Mouse (Mus musculus) layer of hippocampus, adult 18-20 months (tissue): Measurements from ENCODE around the gene Adgrg6. TPM values are rescaled to one million over a fixed set of nuclear protein-coding genes. Genes with fewer than 3 reads are reported as not detected.

Experiments
- DNase-seq, 2 experiments: peaks; one replicate each; pipeline ENCODE4 v3.0.0; 2022; ENCODE audit warnings: low spot score in 2 of 2
- total RNA-seq, 2 experiments: library from RNA; stranded (reverse); gene quantifications; 2 replicates each; pipeline ENCODE4 v1.2.3; 2021

Adgrg6 gene
- total RNA-seq, 2 experiments from 2014 or later, result 1.3 to 1.5 TPM

- DNase-seq, result no peak
Observed at GRCm38 (mm10) chr10:14491838-14492237, 53.6 kb downstream of the Adgrg6 start.

- no peak for DNase-seq
Observed at GRCm38 (mm10) chr10:14483257-14483656, 62.2 kb downstream of the Adgrg6 start.

GRCm38 (mm10) chr10:14482483-14482882 lies 63.0 kb downstream of the Adgrg6 start:
- DNase-seq, result peak in 1 of 2 experiments; percentile 28

- no peak for DNase-seq
Observed at GRCm38 (mm10) chr10:14480928-14481327, 64.5 kb downstream of the Adgrg6 start.

GRCm38 (mm10) chr10:14476393-14476792 lies 69.1 kb downstream of the Adgrg6 start:
- DNase-seq, result no peak

- no peak for DNase-seq
Observed at GRCm38 (mm10) chr10:14475641-14476040, 69.8 kb downstream of the Adgrg6 start.

- no peak for DNase-seq
Observed at GRCm38 (mm10) chr10:14474541-14475305, 70.7 kb downstream of the Adgrg6 start.

- DNase-seq, result no peak
Observed at GRCm38 (mm10) chr10:14471039-14471550, 74.4 kb downstream of the Adgrg6 start.

- DNase-seq, result no peak
Observed at GRCm38 (mm10) chr10:14468623-14469022, 76.8 kb downstream of the Adgrg6 start.

GRCm38 (mm10) chr10:14463796-14464511 lies 81.5 kb downstream of the Adgrg6 start:
- no peak for DNase-seq

GRCm38 (mm10) chr10:14460933-14461514 lies 84.4 kb downstream of the Adgrg6 start:
- no peak for DNase-seq

- DNase-seq, result no peak
Observed at GRCm38 (mm10) chr10:14460252-14460932, 85.1 kb downstream of the Adgrg6 start.

- no peak for DNase-seq
Observed at GRCm38 (mm10) chr10:14459819-14460218, 85.6 kb downstream of the Adgrg6 start.

- DNase-seq, result no peak
Observed at GRCm38 (mm10) chr10:14459330-14459729, 86.1 kb downstream of the Adgrg6 start.

GRCm38 (mm10) chr10:14454481-14454880 lies 91.0 kb downstream of the Adgrg6 start:
- DNase-seq, result no peak

GRCm38 (mm10) chr10:14451811-14452210 lies 93.6 kb downstream of the Adgrg6 start:
- DNase-seq, result peak in 1 of 2 experiments; percentile 32

- DNase-seq, result no peak
Observed at GRCm38 (mm10) chr10:14450073-14450472, 95.4 kb downstream of the Adgrg6 start.

- DNase-seq, result no peak
Observed at GRCm38 (mm10) chr10:14445590-14446291, 99.7 kb downstream of the Adgrg6 start.

GRCm38 (mm10) chr10:14440860-14441579 lies 104.4 kb downstream of the Adgrg6 start:
- no peak for DNase-seq

GRCm38 (mm10) chr10:14404070-14404469 lies 141.4 kb downstream of the Adgrg6 start:
- peak in 1 of 2 experiments; percentile 53 for DNase-seq
